Mouse (Mus musculus) kidney, adult 2 months (tissue): ENCODE measurements around the gene Col5a3. TPM values are rescaled to one million over a fixed set of nuclear protein-coding genes. Genes with fewer than 3 reads are reported as not detected.

Source experiments
- DNase-seq: peaks from one replicate; pipeline ENCODE4 v3.0.0; 2021
- H3K27ac ChIP-seq: fragments of 200-500 bp; 2 replicates; pipeline ENCODE4 v1.5.1; 2012; ENCODE audit warnings: low read depth, low read length, control low read depth, inconsistent platforms; ENCODE audit not compliant: insufficient read depth
- H3K27me3 ChIP-seq: fragments of 200-500 bp; replicated peaks from 2 replicates; pipeline ENCODE4 v1.6.1; 2012; ENCODE audit warnings: mild to moderate bottlenecking, moderate library complexity, low read length, inconsistent platforms; ENCODE audit not compliant: control insufficient read depth, insufficient read depth
- H3K36me3 ChIP-seq: fragments of 200-500 bp; 2 replicates; pipeline ENCODE4 v1.6.1; 2012; ENCODE audit warnings: mild to moderate bottlenecking, moderate library complexity, low read length, inconsistent platforms; ENCODE audit not compliant: control insufficient read depth, insufficient read depth
- H3K4me1 ChIP-seq: fragments of 200-500 bp; 2 replicates; pipeline ENCODE4 v1.6.1; 2011; ENCODE audit warnings: low read length; ENCODE audit not compliant: control insufficient read depth, insufficient read depth
- H3K4me3 ChIP-seq: fragments of 200-500 bp; 2 replicates; pipeline ENCODE4 v1.5.1; 2011; ENCODE audit warnings: mild to moderate bottlenecking, low read depth, low read length, control low read depth; ENCODE audit not compliant: insufficient read depth
- CTCF ChIP-seq: fragments of 200-500 bp; conservative IDR thresholded peaks from 2 replicates; pipeline ENCODE4 v1.5.1; 2011; ENCODE audit warnings: low read depth, mild to moderate bottlenecking, control low read depth, low read length, moderate library complexity, mixed read lengths; ENCODE audit not compliant: insufficient read depth, insufficient read length
- POLR2A ChIP-seq: fragments of 200-500 bp; IDR thresholded peaks from one replicate; pipeline ENCODE4 v1.6.1; 2011; ENCODE audit warnings: low read depth, low read length, control low read depth
- WGBS: fragments of 180-500 bp; shearing (Covaris S2); methylation state at CpG from one replicate; pipeline ENCODE4 v1.1.7; 2018; 5-methylcytosine and 5-hydroxymethylcytosine counted together
- polyA plus RNA-seq: library from polyadenylated mRNA; depleted of rRNA; stranded (reverse); fragments of >200 nt; gene quantifications from 2 replicates; pipeline ENCODE4 v1.2.3, GENCODE M21; 2012

The Col5a3 gene
- polyA plus RNA-seq, 1 experiment = 2.1 TPM

DNA sequence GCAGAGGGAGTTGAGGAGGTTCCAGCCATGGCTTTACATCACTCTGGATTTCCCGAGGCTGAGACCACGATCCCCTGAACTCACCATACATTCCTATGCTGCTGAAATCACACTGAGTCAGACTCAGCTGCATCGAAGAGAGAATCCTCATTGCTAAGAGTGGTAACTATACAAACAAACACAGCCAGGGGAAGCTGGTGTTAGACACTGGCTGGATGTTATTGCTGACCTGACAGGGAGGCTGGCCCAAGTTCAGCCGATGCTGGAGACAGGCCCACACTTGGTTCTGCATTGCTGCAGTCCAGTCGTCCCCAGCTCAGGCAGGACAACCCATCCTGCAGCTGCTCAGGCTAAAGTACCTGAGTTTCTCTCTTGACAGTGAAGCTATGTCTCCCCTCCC is 10.9 kb upstream of the Col5a3 start:
- H3K27me3 ChIP-seq = no peaks in the 10 kb centered on the region
- DNase-seq = no peak
- H3K27ac ChIP-seq = no peak overlapping the region
- H3K36me3 ChIP-seq = no peaks in the 10 kb centered on the region
- H3K4me3 ChIP-seq = no peak overlapping the region
- 49% methylated on average over 5 of the region's 5 CpGs for WGBS
- no peak for TF ChIP-seq CTCF
- TF ChIP-seq POLR2A = no peak
- no peaks in the 10 kb centered on the region for H3K4me1 ChIP-seq

DNA sequence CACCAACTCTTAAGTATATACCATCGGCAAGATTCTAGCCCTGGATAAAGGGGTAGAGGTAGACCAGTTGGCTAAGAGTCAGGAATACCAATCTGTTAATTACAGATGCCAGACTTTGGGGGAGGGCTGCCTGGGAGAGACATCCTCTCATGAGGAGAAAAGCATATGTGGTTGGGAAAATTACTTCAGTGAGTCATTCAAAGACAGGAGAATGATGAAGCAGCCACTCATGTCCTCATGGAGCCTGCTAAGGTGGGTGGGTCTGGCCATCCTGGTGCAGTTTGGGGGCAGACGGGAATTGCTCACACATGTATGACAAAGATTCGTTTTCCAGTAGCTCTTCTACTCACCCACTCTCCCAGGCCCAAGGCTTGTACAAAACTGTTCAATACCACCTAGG is 8.0 kb upstream of the Col5a3 start:
- H3K27ac ChIP-seq = no peak overlapping the region
- H3K4me1 ChIP-seq = no peaks in the 10 kb centered on the region
- no peak overlapping the region for H3K4me3 ChIP-seq
- no peaks in the 10 kb centered on the region for H3K27me3 ChIP-seq
- no peaks in the 10 kb centered on the region for H3K36me3 ChIP-seq
- WGBS = 86% methylated on average over 3 of the region's 3 CpGs
- TF ChIP-seq POLR2A = no peak
- TF ChIP-seq CTCF = no peak
- DNase-seq = no peak

DNA sequence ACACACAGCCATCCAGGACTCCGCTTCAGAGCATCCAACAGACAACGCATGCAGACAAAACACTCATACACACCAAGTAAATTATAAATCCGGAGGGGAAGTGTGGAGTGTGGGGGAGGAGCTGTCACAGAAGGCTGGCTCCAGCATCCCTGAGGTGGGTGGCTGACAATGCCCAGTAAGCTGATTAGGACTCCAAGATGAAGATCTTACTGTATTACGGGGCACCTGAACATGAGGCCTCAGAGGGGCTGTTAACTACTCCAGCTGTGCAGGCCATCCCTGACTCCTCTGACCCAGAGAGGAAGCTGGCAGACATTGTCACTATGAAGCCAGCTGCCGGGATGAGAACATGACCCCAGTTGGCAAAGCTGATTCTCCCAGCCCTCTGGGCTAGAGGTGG is 5.1 kb upstream of the Col5a3 start:
- Histone ChIP-seq H3K27ac (no peak overlapping the region), H3K36me3 (no peaks in the 10 kb centered on the region), H3K27me3 (no peaks in the 10 kb centered on the region), H3K4me3 (no peak overlapping the region), H3K4me1 (no peaks in the 10 kb centered on the region)
- WGBS = 49% methylated on average over 5 of the region's 5 CpGs
- no peak for TF ChIP-seq POLR2A
- TF ChIP-seq CTCF = no peak
- DNase-seq = no peak

- H3K27ac ChIP-seq = no peak within 1 kb of the TSS
- WGBS = 85% methylated on average over 6 of the region's 6 CpGs
- no peaks in the 10 kb centered on the region for H3K4me1 ChIP-seq
- H3K4me3 ChIP-seq = no peak within 1 kb of the TSS
- TF ChIP-seq CTCF (no peak), POLR2A (no peak)
- DNase-seq = no peak
- H3K27me3 ChIP-seq = no peaks in the 10 kb centered on the region
- H3K36me3 ChIP-seq = no peaks in the 10 kb centered on the region
Observed at GRCm38 (mm10) chr9:20818236-20818635, 3.4 kb upstream of the Col5a3 start, which contains the start of gene Rdh8. Gene Rdh8, plus strand, starts transcription at chr9:20818503.

DNA sequence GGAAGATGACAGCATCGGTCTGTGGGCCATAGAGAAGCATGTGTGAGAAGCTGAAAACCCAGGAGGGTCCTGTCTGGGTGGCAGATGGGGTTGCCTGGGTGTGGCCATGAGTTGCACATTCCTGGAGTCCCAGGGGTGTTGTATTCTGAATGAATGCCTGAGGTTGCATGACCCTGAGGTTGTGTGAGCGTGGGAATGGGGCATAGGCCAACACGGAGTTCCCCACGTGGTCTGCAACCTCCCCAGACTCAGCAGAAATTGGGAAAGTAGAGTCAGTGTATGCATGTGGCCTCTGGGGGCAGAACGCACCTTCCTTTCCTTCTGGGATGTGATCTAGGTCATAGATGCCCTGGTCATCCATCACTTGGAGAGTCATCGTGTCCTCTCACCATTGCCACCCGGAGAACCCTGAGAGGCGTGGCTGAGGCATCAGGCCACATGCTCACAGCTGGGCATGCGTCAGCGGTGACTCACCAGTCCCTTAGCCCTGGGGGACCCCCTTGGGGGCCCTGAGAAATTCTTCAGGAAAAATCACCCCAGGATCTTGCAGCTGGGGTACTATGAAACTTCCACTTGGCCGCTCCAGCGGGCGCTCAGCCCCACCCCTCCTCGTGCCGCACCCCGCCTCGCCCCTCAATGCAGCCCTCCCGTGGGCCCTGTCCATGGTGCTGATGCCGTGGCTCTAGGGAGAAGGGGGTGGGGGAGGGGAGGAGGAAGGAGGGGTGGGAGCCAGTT is 2.2 kb downstream of the Col5a3 start:
- Histone ChIP-seq H3K36me3 (no peaks in the 10 kb centered on the region), H3K4me3 (no peak overlapping the region), H3K27me3 (no peaks in the 10 kb centered on the region), H3K4me1 (no peaks in the 10 kb centered on the region), H3K27ac (no peak overlapping the region)
- no peak for TF ChIP-seq CTCF
- no peak for TF ChIP-seq POLR2A
- 11% methylated on average over 19 of the region's 19 CpGs for WGBS
- no peak for DNase-seq

- DNase-seq = no peak
- no peak overlapping the region for H3K4me3 ChIP-seq
- no peaks in the 10 kb centered on the region for H3K27me3 ChIP-seq
- no peaks in the 10 kb centered on the region for H3K4me1 ChIP-seq
- 40% methylated on average over 1 of the region's 1 CpGs for WGBS
- TF ChIP-seq POLR2A (no peak), CTCF (no peak)
- H3K27ac ChIP-seq = no peak overlapping the region
- no peaks in the 10 kb centered on the region for H3K36me3 ChIP-seq
Observed at GRCm38 (mm10) chr9:20810773-20811172, 4.1 kb downstream of the Col5a3 start.

DNA sequence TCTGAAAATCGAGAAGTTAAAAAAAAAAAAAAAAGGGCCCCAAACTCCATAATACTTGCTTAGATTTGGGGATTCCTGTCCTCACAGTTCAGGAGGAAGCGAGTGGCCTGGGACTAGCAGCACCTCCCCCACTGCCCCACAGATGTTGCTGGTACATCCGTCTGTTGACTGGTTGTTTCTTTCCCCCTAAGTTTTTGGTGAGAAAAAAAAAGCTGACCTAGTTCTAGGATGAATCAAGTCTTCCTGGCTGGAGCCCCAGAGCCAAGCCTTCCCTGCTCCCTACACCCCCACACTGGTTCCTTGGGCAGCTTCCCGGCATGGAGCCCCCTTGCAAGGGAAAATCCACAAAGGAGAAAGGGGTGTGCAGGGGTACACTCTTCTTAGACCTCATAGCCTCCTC is 4.6 kb downstream of the Col5a3 start:
- 42% methylated on average over 4 of the region's 4 CpGs for WGBS
- TF ChIP-seq POLR2A (no peak), CTCF (no peak)

DNA sequence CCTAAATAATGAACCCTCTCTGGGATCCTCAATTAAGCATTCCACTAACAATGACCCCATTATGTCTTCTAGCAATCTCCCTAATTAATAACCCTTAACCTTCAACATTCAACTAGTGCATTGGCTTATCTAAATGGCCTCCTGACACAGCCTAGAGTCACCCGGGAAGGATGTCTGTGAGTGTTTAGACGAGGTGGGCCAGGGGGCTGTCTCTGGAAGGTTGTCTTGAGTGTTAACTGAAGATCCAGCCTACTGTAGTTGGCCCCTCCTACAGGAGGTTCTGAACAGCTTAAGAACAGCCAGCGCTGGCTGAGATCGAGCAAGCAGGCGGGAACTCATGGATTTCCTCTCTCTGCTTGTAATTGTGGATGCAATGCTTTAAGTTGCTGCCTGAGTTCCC is 9.2 kb downstream of the Col5a3 start:
- H3K27me3 ChIP-seq = no peaks in the 10 kb centered on the region
- H3K27ac ChIP-seq = no peak overlapping the region
- H3K4me1 ChIP-seq = 0 out of 2 replicates have a peak, but pooled peaks cover 5% of the 10 kb centered on the region
- 50% methylated on average over 5 of the region's 5 CpGs for WGBS
- TF ChIP-seq CTCF = no peak
- TF ChIP-seq POLR2A = no peak
- DNase-seq = no peak
- no peaks in the 10 kb centered on the region for H3K36me3 ChIP-seq
- no peak overlapping the region for H3K4me3 ChIP-seq

More for the DNA sequence above, 4.6 kb downstream of the Col5a3 start:
- DNase-seq = no peak
- H3K36me3 ChIP-seq = no peaks in the 10 kb centered on the region
- no peak overlapping the region for H3K27ac ChIP-seq
- no peaks in the 10 kb centered on the region for H3K4me1 ChIP-seq
- no peak overlapping the region for H3K4me3 ChIP-seq
- H3K27me3 ChIP-seq = no peaks in the 10 kb centered on the region
